Mouse (Mus musculus): ENCODE measurements around the gene Spats1. TPM values are rescaled to one million over a fixed set of nuclear protein-coding genes. Genes with fewer than 3 reads are reported as not detected.

Spats1 gene
- polyA plus RNA-seq, 1 experiment from 2014 or later, result 1.8 TPM

GRCm38 (mm10) chr17:45398021-45398420 lies 77.2 kb downstream of the Spats1 start:
- Histone ChIP-seq H3K36me3 (0 out of 2 replicates have a peak, but pooled peaks cover 2% of the 10 kb centered on the region), H3K9me3 (no peaks in the 10 kb centered on the region), H3K9ac (no peak overlapping the region), H3K4me2 (no peak overlapping the region), H3K4me1 (replicated peaks) (peaks cover 8% of the 10 kb centered on the region; the same call in 1 of the 2 replicates), H3K4me3 (no peak overlapping the region), H3K27me3 (no peaks in the 10 kb centered on the region), H3K27ac (replicated peaks) (no peak overlapping the region)
- 91% methylated on average over 2 of the region's 2 CpGs for WGBS
- ATAC-seq (ENCODE audit: low FRiP score, low read depth), result no peak

GRCm38 (mm10) chr17:45397541-45397940 lies 77.7 kb downstream of the Spats1 start:
- Histone ChIP-seq H3K9ac (no peak overlapping the region), H3K27ac (replicated peaks) (no peak overlapping the region), H3K4me3 (no peak overlapping the region), H3K27me3 (no peaks in the 10 kb centered on the region), H3K9me3 (no peaks in the 10 kb centered on the region), H3K4me1 (replicated peaks) (0 out of 2 replicates have a peak, but pooled peaks cover 4% of the 10 kb centered on the region), H3K36me3 (peaks cover 5% of the 10 kb centered on the region), H3K4me2 (no peak overlapping the region)
- 77% methylated on average over 3 of the region's 3 CpGs for WGBS
- ATAC-seq (ENCODE audit: low FRiP score, low read depth), result no peak

DNA sequence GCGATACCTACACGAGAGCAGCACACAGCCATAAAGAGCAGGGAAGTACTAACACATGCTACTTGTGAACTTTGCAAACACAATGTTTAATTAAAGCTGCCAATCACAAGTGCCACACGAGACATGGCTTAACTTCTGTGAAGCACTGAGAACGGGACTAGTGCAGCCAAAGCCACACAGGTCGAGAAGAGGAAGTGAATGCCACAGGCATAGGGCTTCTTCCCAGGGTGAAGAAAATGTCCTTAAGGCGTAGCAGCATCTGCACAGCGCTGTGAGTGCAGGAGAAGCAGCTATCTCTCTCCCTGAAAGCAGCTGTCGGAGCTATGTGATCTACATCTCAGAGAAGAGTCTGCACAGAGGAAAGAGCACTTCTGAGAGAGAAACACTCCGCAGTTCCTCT lies 80.6 kb downstream of the Spats1 start:
- peaks cover 31% of the 10 kb centered on the region for H3K36me3 ChIP-seq
- 77% methylated on average over 9 of the region's 9 CpGs for WGBS
- H3K27ac ChIP-seq (replicated peaks), result no peak overlapping the region
- H3K9me3 ChIP-seq, result no peaks in the 10 kb centered on the region
- 0 out of 2 replicates have a peak, but pooled peaks cover 1% of the 10 kb centered on the region for H3K4me1 ChIP-seq (replicated peaks)
- H3K27me3 ChIP-seq, result no peaks in the 10 kb centered on the region
- no peak overlapping the region for H3K4me2 ChIP-seq
- H3K4me3 ChIP-seq, result no peak overlapping the region
- no peak for ATAC-seq (ENCODE audit: low FRiP score, low read depth)
- no peak overlapping the region for H3K9ac ChIP-seq

- H3K9me3 ChIP-seq, result no peaks in the 10 kb centered on the region
- H3K4me1 ChIP-seq (replicated peaks), result no peaks in the 10 kb centered on the region
- ATAC-seq (ENCODE audit: low FRiP score, low read depth), result no peak
- WGBS, result 85% methylated on average over 3 of the region's 3 CpGs
- H3K27me3 ChIP-seq, result no peaks in the 10 kb centered on the region
- H3K4me2 ChIP-seq, result no peak overlapping the region
- no peak overlapping the region for H3K9ac ChIP-seq
- H3K4me3 ChIP-seq, result no peak overlapping the region
- no peak overlapping the region for H3K27ac ChIP-seq (replicated peaks)
- H3K36me3 ChIP-seq, result peaks cover 36% of the 10 kb centered on the region
Measured at GRCm38 (mm10) chr17:45393765-45394164, 81.5 kb downstream of the Spats1 start.

Other genes starting within 250 kb of the Spats1 start
- gene Cdc5l, start 41.7 kb downstream of the Spats1 start, polyA plus RNA-seq (2015; fragmentation: Nextera tagmentation; extraction: Ambion mirVana), result 62.1 and 64.0 TPM in 2 replicates
- 19.4 and 19.9 TPM in 2 replicates for gene Aars2, start 31.4 kb upstream of the Spats1 start, polyA plus RNA-seq (2015; fragmentation: Nextera tagmentation; extraction: Ambion mirVana)
- gene Tcte1, start 48.0 kb upstream of the Spats1 start, polyA plus RNA-seq (2015; fragmentation: Nextera tagmentation; extraction: Ambion mirVana), result 4.3 and 5.2 TPM in 2 replicates
- 27.4 and 31.9 TPM in 2 replicates for gene Tmem151b, start 74.3 kb upstream of the Spats1 start, polyA plus RNA-seq (2015; fragmentation: Nextera tagmentation; extraction: Ambion mirVana)
- 4.8 and 6.4 TPM in 2 replicates for gene Nfkbie, start 80.3 kb upstream of the Spats1 start, polyA plus RNA-seq (2015; fragmentation: Nextera tagmentation; extraction: Ambion mirVana)
- gene Slc35b2, start 88.5 kb upstream of the Spats1 start, polyA plus RNA-seq (2015; fragmentation: Nextera tagmentation; extraction: Ambion mirVana), result 89.9 and 90.4 TPM in 2 replicates
- 1,555 and 1,567 TPM in 2 replicates for gene Hsp90ab1, start 97.9 kb upstream of the Spats1 start, polyA plus RNA-seq (2015; fragmentation: Nextera tagmentation; extraction: Ambion mirVana)
- 43.7 and 46.4 TPM in 2 replicates for gene Slc29a1, start 124.2 kb upstream of the Spats1 start, polyA plus RNA-seq (2015; fragmentation: Nextera tagmentation; extraction: Ambion mirVana)
- gene Mymx, start 126.7 kb upstream of the Spats1 start, polyA plus RNA-seq (2015; fragmentation: Nextera tagmentation; extraction: Ambion mirVana), result not detected in 2 replicates
- gene Capn11, start 183.9 kb upstream of the Spats1 start, polyA plus RNA-seq (2015; fragmentation: Nextera tagmentation; extraction: Ambion mirVana), result 0.58 and 1.00 TPM in 2 replicates
- 120 and 129 TPM in 2 replicates for gene Mrpl14, start 210.9 kb upstream of the Spats1 start, polyA plus RNA-seq (2015; fragmentation: Nextera tagmentation; extraction: Ambion mirVana)
- gene Tmem63b, start 211.5 kb upstream of the Spats1 start, polyA plus RNA-seq (2015; fragmentation: Nextera tagmentation; extraction: Ambion mirVana), result 149 and 155 TPM in 2 replicates

Data from hindbrain, embryonic 15.5 days (tissue).